Mouse (Mus musculus) spleen, postnatal 10 days (tissue): Measurements from ENCODE around the gene Tcp10b.
"Not testable (repeated sequence)": the region's sequence is repeated elsewhere in the genome, so short reads cannot be mapped to it uniquely, and the experiment has no call there.

Experiments
- DNase-seq, 2 experiments: peaks; one replicate each; pipeline ENCODE4 v3.0.0; 2021 to 2022; ENCODE audit warnings: low spot score in 2 of 2

Gene Tcp10b

GRCm38 (mm10) chr17:13060804-13061203 lies at the start of gene Tcp10b:
TSS of gene Tcp10b (plus strand) at chr17:13061104.
- not testable (repeated sequence) for DNase-seq

- DNase-seq: no peak
Measured at GRCm38 (mm10) chr17:13013316-13013715, 47.6 kb upstream of the Tcp10b start.

- DNase-seq: not testable (repeated sequence)
Measured at GRCm38 (mm10) chr17:13036627-13037192, 24.2 kb upstream of the Tcp10b start.

GRCm38 (mm10) chr17:13043846-13044673 lies 16.8 kb upstream of the Tcp10b start:
- peak; percentile 12 to 36 for DNase-seq

- DNase-seq: not testable (repeated sequence)
Measured at GRCm38 (mm10) chr17:13052124-13052813, 8.6 kb upstream of the Tcp10b start, which contains the start of gene Gpr31b. TSS of gene Gpr31b (minus strand) at chr17:13052296.

GRCm38 (mm10) chr17:13062882-13063281 lies 2.0 kb downstream of the Tcp10b start:
- DNase-seq: not testable (repeated sequence)

- not testable (repeated sequence) for DNase-seq
Measured at GRCm38 (mm10) chr17:13067864-13068385, 7.0 kb downstream of the Tcp10b start.

- not testable (repeated sequence) for DNase-seq
Measured at GRCm38 (mm10) chr17:13069227-13069626, 8.3 kb downstream of the Tcp10b start.

GRCm38 (mm10) chr17:13091510-13091909 lies 30.6 kb downstream of the Tcp10b start:
- not testable (repeated sequence) for DNase-seq

GRCm38 (mm10) chr17:13092100-13092764 lies 31.3 kb downstream of the Tcp10b start:
- not testable (repeated sequence) for DNase-seq

GRCm38 (mm10) chr17:13092960-13093359 lies 32.1 kb downstream of the Tcp10b start:
- not testable (repeated sequence) for DNase-seq

GRCm38 (mm10) chr17:13106563-13106962 lies 45.7 kb downstream of the Tcp10b start:
- not testable (repeated sequence) for DNase-seq

- DNase-seq: not testable (repeated sequence)
Measured at GRCm38 (mm10) chr17:13112504-13113291, 51.8 kb downstream of the Tcp10b start.

- DNase-seq: not testable (repeated sequence)
Measured at GRCm38 (mm10) chr17:13123308-13124038, 62.6 kb downstream of the Tcp10b start.

GRCm38 (mm10) chr17:13124241-13124640 lies 63.3 kb downstream of the Tcp10b start:
- not testable (repeated sequence) for DNase-seq

GRCm38 (mm10) chr17:13129324-13129723 lies 68.4 kb downstream of the Tcp10b start:
- DNase-seq: not testable (repeated sequence)

- DNase-seq: not testable (repeated sequence)
Measured at GRCm38 (mm10) chr17:13129737-13130465, 69.0 kb downstream of the Tcp10b start.

- not testable (repeated sequence) for DNase-seq
Measured at GRCm38 (mm10) chr17:13131710-13132109, 70.8 kb downstream of the Tcp10b start, which contains the start of gene Unc93a. TSS of gene Unc93a (minus strand) at chr17:13131810.
